Mouse (Mus musculus) hindlimb bud, embryonic 11.5 days (tissue): ENCODE measurements around the gene Gm14597.
"Not testable (repeated sequence)": the region's sequence is repeated elsewhere in the genome, so short reads cannot be mapped to it uniquely, and the experiment has no call there.

Experiments used
- DNase-seq: peaks from one replicate; pipeline ENCODE4 v3.0.0-alpha.2; 2012; ENCODE audit warnings: low read depth, low spot score; ENCODE audit errors: extremely low spot score

The Gm14597 gene

DNA sequence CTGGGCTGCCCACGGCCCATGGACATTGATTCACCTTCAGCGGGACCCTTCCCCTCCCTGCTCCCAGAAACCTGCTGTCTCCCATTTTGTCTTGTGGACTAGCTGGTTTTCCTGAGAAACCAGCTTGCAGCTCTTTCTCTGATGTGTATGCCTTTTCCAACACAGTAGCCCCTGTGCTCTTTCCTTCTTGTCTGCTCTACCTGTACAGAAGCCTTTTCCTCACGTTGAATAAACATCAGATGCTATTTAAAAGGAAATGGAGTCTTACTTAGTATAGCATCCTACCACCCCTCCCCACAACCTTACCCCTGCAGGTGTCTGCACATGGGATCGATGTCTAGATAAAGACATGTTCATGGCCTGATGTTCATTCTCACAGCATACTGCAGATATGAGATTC lies at the start of gene Gm14597:
TSS of gene Gm14597 (minus strand) at position 101 of the 400 bp plus-strand sequence.
- not testable (repeated sequence) for DNase-seq

DNA sequence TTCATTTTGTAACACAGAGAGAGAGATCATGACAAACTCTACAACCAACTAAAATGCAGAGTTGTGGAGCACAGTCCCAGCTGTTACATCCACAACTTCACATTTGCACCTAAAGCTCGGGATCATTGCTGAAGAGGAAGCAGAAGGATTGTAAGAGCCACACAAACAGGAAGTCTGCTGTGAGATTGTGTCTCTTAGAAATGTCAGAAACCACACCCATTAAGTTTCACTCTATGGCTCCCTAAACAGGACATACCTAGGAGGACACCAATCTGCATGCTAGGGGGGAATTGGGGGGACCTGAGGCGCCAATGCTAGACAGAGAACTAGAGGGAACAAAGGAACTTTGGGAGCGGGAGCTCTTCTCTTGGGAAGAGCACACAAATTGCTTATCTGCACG lies 44.1 kb upstream of the Gm14597 start:
- not testable (repeated sequence) for DNase-seq

DNA sequence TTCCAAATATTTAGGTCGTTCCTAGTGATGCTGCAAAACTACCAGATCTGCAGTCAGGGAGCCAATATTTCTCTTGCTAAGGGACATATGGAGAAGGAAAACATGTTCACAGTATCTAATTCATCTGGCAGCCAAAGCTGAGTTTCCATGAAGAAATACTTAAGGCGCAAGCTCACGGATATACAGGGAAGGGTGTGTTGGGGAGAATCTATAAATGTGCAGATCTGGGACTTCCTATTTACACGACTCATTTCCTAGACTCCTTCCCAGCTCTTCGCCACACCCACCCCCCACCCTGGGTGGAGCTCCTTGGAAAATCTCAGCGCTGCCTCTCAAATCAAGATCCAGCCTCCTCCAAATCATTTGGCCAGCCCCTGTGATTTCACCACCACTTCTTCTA lies 37.1 kb upstream of the Gm14597 start:
- DNase-seq: no peak

DNA sequence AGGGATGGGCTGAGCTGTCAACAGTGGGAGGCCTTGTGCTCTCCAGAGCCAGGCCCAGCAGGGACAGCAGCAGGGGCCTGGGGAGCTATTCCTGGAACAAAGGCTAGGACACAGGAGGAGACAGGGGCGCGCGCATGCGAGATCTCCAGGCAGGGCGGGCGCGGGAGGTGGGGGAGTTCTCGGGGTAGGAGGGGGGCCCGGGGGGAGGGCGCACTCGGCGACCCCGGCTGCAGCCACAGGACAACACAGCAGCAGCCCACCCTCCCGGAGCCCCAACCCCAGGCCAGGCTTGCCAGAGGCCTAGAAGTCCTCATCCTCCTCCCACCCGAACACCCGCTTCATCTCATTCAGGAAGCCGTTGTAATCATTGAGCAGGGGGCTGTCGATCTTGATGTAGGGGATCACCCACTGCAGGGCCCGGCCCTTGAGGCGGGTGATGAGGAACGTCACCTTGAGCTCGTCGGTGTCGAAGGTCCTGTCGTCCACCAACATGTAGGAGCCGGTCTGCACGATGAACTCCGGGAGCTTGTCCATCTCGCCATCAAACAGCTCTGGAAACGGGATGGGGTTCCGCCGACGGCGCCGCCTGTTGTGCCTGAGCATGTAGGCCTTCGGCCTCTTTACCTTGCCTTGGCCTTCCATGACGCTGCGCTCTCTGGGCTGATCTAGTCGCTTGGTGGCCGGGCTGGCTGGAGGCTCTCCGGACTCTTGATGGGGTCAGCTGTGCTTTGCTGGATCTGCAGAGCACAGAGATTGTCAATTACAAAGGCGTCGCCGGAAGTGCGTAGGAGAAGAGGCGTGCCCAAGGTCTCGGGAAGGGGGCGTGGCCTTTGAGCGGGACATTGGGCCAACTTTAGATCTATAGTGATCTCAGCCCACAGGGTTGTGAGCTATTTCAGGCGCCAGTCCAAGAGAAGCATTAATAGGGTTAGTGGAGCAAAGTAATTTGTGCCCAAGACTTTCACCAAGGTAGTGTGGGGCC lies 34.5 kb upstream of the Gm14597 start, which contains the start of gene Rtl8a:
TSS of gene Rtl8a (minus strand) at position 703 of the 982 bp plus-strand sequence.
- peak; percentile 33 for DNase-seq

DNA sequence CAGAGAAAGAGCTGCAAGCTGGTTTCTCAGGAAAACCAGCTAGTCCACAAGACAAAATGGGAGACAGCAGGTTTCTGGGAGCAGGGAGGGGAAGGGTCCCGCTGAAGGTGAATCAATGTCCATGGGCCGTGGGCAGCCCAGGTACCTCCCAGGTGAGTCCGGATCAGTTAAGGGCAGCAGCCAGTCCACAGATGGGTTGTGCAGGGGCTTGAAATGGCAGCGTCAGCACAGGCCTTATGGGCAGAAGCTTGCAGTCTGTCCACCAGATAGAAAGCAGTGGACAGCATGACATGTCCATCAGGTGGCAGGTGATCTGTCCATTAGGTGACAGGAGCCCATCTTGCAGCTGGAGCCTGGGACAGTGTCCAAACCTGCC lies 33.8 kb upstream of the Gm14597 start:
- not testable (repeated sequence) for DNase-seq

DNA sequence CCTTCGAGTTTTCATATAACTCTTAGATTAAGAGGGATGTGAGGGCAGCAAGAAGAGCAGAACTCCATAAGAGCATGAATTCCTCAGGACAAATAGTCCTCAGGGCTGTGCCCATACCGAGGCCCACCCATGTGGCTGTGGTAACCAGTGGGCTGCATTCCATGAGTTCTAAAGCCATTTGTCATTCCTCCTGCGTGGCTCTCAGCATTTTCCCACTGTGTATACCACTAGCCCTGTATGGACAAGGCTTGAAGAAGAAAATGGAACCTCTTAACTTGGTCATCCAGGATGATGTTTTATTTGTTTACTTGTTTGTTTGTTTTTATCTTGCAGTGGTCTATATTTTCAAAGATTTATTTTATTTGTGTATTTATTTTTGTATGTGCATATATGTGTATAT lies 29.3 kb upstream of the Gm14597 start:
- not testable (repeated sequence) for DNase-seq

DNA sequence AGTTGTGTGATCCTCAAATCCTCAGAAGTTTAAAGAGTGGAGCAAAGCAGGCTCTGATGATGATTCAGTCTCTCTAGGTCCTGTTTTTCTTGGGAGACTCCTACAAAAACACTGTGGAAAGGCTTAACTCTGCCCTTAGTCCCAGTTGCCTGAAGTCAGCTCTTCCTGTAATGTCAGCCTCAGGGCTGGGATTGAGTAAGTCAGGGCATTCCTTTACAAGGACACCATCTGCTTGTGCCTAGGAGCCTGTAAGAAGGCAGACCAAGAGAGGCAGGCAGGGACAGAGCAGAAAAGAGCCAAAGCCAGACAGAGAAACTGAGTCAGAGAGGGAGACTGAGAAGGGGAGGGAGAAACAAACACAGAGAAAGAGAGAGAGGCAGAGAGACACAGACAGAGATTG lies 2.6 kb upstream of the Gm14597 start:
- not testable (repeated sequence) for DNase-seq

DNA sequence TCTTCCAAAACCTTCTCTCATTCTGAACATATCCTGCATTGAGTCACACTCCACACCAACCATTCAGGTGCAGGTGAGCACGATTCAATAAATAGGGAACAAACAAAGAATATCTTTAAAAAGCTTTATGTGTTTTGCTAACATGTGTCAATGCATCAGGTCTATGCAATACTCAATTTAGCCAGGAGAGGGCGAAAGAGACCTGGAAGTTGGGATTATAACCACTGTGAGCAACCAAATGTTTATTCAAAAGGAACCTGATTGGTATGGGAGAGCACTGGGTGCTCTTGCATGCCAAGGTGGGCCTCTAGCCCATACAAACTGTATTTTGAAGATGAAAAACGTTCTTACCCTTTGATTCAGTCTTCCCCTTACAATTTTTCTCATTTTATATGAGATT lies 1.8 kb upstream of the Gm14597 start:
- DNase-seq: peak; percentile 52

DNA sequence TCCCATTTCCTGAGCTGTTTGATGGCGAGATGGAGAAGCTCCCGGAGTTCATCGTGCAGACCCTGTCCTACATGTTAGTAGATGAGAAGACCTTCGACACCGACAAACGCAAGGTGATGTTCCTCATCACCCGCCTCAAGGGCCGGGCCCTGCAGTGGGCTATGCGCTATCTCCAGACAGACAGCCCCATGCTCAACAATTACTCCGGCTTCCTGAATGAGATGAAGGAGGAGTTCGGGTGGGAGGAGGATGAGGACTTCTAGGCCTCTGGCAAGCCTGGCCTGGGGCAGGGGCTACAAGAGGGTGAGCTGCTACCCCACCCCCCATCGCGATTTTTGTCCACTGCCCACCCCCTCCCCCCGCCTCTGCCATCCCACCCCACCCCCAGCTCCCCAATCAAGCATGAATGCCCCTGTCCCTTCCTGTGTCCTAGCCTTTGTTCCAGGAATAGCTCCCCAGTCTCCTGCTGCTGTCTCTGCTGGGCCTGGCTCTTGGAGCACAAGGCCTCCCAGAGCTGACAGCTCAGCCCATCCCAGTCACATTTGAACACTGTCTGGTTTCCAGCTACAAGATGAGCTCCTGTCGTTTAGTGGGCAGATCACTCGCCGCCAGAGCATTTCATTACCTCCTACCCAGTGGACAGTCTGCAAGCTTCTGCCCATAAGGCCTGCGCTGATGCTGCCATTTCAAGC lies 511 bp downstream of the Gm14597 start:
- DNase-seq: no peak

DNA sequence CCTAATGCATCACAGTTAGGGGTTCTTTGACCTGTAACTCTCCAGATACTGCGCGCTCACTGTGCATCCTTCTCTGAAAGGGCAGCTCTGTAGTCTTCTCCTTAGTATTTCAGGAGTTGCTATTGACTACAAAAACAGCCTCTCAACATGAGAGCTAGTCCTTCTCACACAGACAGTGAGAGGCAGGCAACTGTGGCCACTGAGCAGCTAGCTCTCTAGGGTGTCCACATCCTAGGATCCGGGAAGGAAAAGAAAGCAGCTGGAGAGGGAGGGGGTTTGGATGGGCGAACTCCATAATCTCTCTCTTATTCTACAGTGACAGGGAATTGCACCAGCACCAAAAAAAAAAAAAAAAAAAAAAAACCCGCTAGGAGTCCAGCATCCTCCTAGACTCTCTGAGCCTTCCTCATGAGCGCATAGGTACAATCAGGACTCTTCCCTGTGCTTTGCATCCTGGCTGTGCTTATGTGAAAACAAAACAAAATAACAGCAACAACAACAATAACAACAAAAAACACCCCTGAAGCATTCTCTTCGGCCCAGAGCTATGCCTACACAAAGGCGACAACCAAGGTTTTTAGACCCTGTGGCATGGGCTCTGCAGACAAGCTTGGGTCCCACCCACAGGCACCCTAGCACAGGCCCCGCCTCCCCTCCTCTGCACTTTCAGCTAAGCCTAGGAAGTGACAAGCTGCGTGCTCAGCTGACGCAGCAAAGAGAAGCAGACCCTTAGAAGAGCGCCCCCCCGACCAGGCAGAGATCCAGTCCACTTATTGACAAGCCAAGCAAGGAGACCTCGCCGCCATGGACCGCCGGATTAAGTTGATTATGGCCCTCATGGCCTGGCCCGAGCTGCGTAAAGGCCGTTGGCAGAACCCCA lies 1.3 kb downstream of the Gm14597 start, which contains the start of gene Rtl8c:
TSS of gene Rtl8c (plus strand) at position 791 of the 880 bp plus-strand sequence.
- no peak for DNase-seq

DNA sequence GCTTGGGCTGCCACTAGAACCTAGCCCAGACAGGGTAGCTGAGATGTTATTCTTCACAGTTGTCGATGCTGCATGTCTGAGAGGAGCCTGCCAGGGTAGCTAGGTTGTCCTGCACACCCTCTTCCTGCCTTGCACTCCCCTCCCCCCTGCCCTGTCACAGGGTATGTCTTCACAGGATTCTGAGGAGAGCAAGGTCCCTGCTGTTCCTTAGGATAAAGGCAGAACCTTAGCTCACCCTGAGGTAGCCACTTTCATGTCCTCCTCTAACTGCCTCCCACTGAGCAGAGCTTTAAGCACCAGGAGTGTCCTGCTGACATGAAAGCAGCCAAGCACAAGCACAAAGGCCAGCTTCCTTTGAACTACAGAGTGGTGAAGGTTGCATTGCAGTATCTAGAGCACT lies 2.6 kb downstream of the Gm14597 start:
- not testable (repeated sequence) for DNase-seq

DNA sequence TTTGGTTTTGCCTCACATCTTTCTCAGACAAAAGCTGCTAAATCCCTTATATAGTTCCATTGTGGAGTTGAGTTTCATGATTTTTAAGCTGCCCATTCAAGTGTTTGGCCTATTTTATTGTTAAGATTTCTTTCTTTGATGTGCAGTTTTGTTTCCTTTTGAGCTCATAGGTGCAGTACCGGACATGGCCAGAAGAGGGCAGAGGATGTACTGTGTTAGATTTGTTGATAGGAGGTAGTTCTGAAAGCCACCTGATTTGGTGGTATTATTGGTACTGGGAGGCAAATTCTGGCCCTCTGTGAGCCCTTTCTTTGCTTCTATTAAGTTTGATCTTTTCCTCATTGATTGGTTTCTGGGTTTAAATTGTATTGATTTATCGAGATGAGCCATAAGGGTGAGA lies 8.8 kb downstream of the Gm14597 start:
- DNase-seq: not testable (repeated sequence)

DNA sequence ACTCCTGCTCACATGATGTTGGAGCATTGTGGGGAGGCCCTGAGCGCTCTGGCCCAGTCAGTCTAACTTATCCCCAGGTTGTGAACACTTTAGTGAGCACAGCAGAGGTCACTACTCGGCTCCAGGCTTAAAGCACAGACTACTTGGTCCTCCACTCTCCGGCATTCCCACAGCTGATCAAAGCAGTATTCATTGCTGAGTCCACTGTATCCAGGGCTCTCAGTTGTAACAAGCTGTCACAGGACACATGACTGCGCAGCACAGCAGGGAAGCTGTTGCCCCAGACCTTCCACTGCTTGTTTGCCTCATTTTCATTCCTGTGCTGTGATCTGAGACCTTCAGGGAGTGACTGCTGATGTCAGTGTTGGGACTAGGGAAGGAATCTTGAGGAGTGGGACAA lies 25.4 kb downstream of the Gm14597 start:
- not testable (repeated sequence) for DNase-seq

DNA sequence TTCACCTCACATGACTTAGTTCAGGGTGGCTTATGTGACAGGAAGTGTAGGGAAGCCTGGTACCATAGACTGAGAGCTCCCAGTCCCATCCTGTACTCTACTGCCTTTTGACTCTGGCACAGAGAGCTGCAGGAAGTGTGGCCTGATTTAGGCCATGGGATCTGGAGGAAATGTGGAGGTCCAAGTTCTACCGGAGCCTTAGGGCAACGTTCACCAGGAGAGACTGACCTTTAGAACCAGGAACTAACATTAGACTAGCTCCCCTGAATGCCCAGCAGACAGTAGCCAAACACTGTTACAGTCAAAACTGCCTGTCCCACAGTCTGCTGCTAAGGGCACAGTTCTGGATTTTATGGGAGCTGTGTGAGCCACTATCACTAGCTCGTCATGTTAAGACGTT lies 27.4 kb downstream of the Gm14597 start:
- not testable (repeated sequence) for DNase-seq

DNA sequence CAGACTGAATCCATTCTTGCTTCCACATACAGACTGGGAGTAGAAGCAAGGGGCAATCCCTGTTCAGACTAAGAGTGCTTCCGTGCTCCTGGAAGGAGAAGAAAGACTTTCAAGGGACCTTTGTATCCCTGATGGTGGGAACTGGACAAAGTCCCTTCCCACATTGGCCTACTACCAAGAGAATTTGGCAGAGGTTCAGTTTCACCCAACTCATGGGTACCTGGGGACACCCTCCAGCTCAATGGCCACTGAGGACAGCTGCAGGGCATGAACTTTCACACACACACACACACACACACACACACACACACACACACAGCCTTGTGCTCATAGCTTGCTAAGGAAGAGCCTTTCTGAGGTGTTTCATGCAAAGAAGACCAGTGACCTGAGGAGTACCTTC lies 29.5 kb downstream of the Gm14597 start:
- no peak for DNase-seq
